9 mouse cellular contexts compared by ENCODE assay signal in the genomic region with DNA sequence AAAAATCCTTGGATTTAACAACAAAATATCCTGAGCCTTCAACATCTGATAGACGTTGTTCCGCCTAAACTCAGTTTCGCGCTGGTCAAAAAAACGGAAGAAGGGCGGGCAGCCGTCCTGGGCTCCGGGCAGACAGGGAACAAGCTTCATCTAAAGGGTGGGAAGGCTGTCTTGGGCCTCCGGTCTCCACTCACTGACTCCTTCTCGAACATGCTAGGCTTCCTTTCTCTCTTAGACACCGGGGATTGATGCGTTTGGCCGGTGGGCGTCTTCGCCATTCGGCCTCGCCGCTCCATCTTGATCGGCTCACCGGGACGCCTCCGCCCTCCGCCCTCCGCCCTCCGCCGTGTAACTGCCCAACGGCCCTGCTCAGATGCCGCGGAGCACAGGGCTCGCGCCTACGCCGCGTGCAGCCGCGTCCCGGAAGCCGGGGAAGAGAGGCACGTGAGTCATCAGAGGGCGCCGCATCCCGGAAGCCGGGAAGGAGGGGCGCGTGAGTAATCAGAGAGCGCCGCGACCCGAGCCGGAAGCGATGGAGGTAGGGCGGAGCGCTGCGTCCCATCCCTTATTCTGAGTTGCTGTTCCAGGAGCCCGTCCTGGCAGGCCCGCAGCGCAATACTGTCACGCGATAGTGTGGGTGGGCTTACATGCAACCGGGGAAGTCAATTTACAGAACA. TPM values are rescaled to one million over a fixed set of nuclear protein-coding genes. Genes with fewer than 3 reads are reported as not detected.
A peak's percentile ranks its signal among the peaks of the same experiment; 100 is the strongest.
DNase-seq lines count a peak whose midpoint lies in the region; ATAC-seq and TF ChIP-seq lines count a peak whose summit lies in the region.
"Not testable (repeated sequence)": the region's sequence is repeated elsewhere in the genome, so short reads cannot be mapped to it uniquely, and the experiment has no call there.
"Had no signal": no experiment of that assay in that cellular context is flagged by ENCODE, and none has a peak within 500 bp of the region (broad histone marks: within the 10 kb centered on the region; RNA-seq: fewer than 3 reads in every experiment).

9030025P20Rik (plus strand) TSS at position 107 of the 677 bp plus-strand sequence.
Gm3417 (minus strand) TSS at position 429 of the 677 bp plus-strand sequence.

- H3K4me3 ChIP-seq in forebrain, embryonic 10.5 days = peak within 1 kb of the TSS; percentile 37; the same call in 1 of the 2 replicates
- H3K4me3 ChIP-seq in heart, embryonic 13.5 days = peak within 1 kb of the TSS; percentile 31
- not testable (repeated sequence) for H3K4me3 ChIP-seq in hindbrain, postnatal 0 days (ENCODE audit: low read length); lung, postnatal 0 days (ENCODE audit: low read depth, low read length); neural tube, embryonic 11.5 days (ENCODE audit: low read depth, low read length)
- H3K4me3 ChIP-seq in limb, embryonic 13.5 days = 0 out of 2 replicates have a peak within 1 kb of the TSS, but pooled peaks have one; percentile 24

- TF ChIP-seq CTCF in hindbrain, postnatal 0 days (IDR thresholded peaks at IDR 0.05; ENCODE audit: low read depth); lung, postnatal 0 days (IDR thresholded peaks at IDR 0.05): not testable (repeated sequence)

- H3K4me2 ChIP-seq in heart, embryonic 13.5 days = peak within 1 kb of the TSS; percentile 53
- not testable (repeated sequence) for H3K4me2 ChIP-seq in hindbrain, postnatal 0 days (ENCODE audit: low read depth, low read length); lung, postnatal 0 days (replicated peaks; ENCODE audit: low read depth, low read length); neural tube, embryonic 11.5 days (ENCODE audit: low read depth)
- peak within 1 kb of the TSS; percentile 34; the same call in 1 of the 2 replicates for H3K4me2 ChIP-seq in limb, embryonic 13.5 days (replicated peaks)

- TF ChIP-seq EP300 in lung, postnatal 0 days (IDR thresholded peaks at IDR 0.05) = not testable (repeated sequence)

- peak; percentile 95 for ATAC-seq in activated CD4-positive, CD25-positive, alpha-beta regulatory T cell, adult 4 months
- ATAC-seq in heart, embryonic 13.5 days (ENCODE audit: extremely low read depth, insufficient number of reproducible peaks, low FRiP score, low TSS enrichment) = peak; percentile 100
- peak; percentile 99 for ATAC-seq in hindbrain, postnatal 0 days
- peak; percentile 97 for ATAC-seq in limb, embryonic 13.5 days (ENCODE audit: low FRiP score, low read depth)
- ATAC-seq in lung, postnatal 0 days = peak; percentile 99
- ATAC-seq in neural tube, embryonic 11.5 days (ENCODE audit: insufficient read depth, low FRiP score, low TSS enrichment) = peak; percentile 97

- no CpG with 5 or more reads among the region's 60 CpGs for WGBS in forebrain, embryonic 10.5 days
- WGBS in heart, embryonic 13.5 days = no CpG with 5 or more reads among the region's 60 CpGs
- no CpG with 5 or more reads among the region's 60 CpGs for WGBS in hindbrain, postnatal 0 days
- WGBS in limb, embryonic 13.5 days = no CpG with 5 or more reads among the region's 60 CpGs
- no CpG with 5 or more reads among the region's 60 CpGs for WGBS in lung, postnatal 0 days
- no CpG with 5 or more reads among the region's 60 CpGs for WGBS in neural tube, embryonic 11.5 days

- not testable (repeated sequence) for H3K9ac ChIP-seq in heart, embryonic 13.5 days; hindbrain, postnatal 0 days (replicated peaks; ENCODE audit: low read length); limb, embryonic 13.5 days; lung, postnatal 0 days (replicated peaks; ENCODE audit: low read depth); neural tube, embryonic 11.5 days (ENCODE audit: low read length)

- H3K27ac ChIP-seq in forebrain, embryonic 10.5 days; heart, embryonic 13.5 days (replicated peaks); hindbrain, postnatal 0 days; limb, embryonic 13.5 days; lung, postnatal 0 days (ENCODE audit: low read length); neural tube, embryonic 11.5 days (ENCODE audit: low read depth, low read length): not testable (repeated sequence)

- not testable (repeated sequence) for H3K4me1 ChIP-seq in forebrain, embryonic 10.5 days; heart, embryonic 13.5 days; hindbrain, postnatal 0 days (ENCODE audit: insufficient read depth, low read length); limb, embryonic 13.5 days; lung, postnatal 0 days (ENCODE audit: insufficient read depth, low read depth, low read length); neural tube, embryonic 11.5 days (ENCODE audit: control insufficient read depth, insufficient read depth, low read length)

- not testable (repeated sequence) for H3K36me3 ChIP-seq in forebrain, embryonic 10.5 days (replicated peaks); heart, embryonic 13.5 days; hindbrain, postnatal 0 days (ENCODE audit: insufficient read depth, low read length); limb, embryonic 13.5 days; lung, postnatal 0 days (ENCODE audit: insufficient read depth, low read length); neural tube, embryonic 11.5 days (ENCODE audit: control insufficient read depth, insufficient read depth, low read length)

- H3K9me3 ChIP-seq in forebrain, embryonic 10.5 days; heart, embryonic 13.5 days; hindbrain, postnatal 0 days (ENCODE audit: low read length); limb, embryonic 13.5 days; lung, postnatal 0 days (ENCODE audit: low read length); neural tube, embryonic 11.5 days (ENCODE audit: control insufficient read depth, low read length): not testable (repeated sequence)

- not testable (repeated sequence) for H3K27me3 ChIP-seq in forebrain, embryonic 10.5 days (ENCODE audit: poor library complexity, severe bottlenecking); heart, embryonic 13.5 days (replicated peaks); hindbrain, postnatal 0 days (ENCODE audit: insufficient read depth, low read length); limb, embryonic 13.5 days; lung, postnatal 0 days (replicated peaks; ENCODE audit: insufficient read depth, low read length); neural tube, embryonic 11.5 days (ENCODE audit: control insufficient read depth, insufficient read depth, low read length)

- DNase-seq in forebrain, embryonic 10.5 days (ENCODE audit: extremely low spot score, low spot score); hindbrain, postnatal 0 days (ENCODE audit: low spot score); lung, postnatal 0 days (ENCODE audit: low spot score); neural tube, embryonic 11.5 days (ENCODE audit: low spot score): not testable (repeated sequence)

RNA-seq across cellular contexts. Expression of gene 9030025P20Rik, which starts in this region (rescaled TPM):
- polyA plus RNA-seq in activated CD4-positive, CD25-positive, alpha-beta regulatory T cell, adult 4 months (2017; shearing (Covaris generic)) = 10 to 100 TPM; 43.4 to 66.1 TPM
- polyA plus RNA-seq in forebrain, embryonic 10.5 days (2016; fragmentation: Nextera tagmentation; extraction: Ambion mirVana) = 11.2 and 12.5 TPM in 2 replicates
- 5.8 and 8.1 TPM in 2 replicates for polyA plus RNA-seq in heart, embryonic 13.5 days (2015; fragmentation: Nextera tagmentation; extraction: Ambion mirVana)
- 7.4 and 9.8 TPM in 2 replicates for total RNA-seq in hindbrain, postnatal 0 days (2014; rRNA removed)
- 8.7 and 8.9 TPM in 2 replicates for polyA plus RNA-seq in hindbrain, postnatal 0 days (2015; fragmentation: Nextera tagmentation; extraction: Ambion mirVana)
- polyA plus RNA-seq in limb, embryonic 13.5 days (2015; fragmentation: Nextera tagmentation; extraction: Ambion mirVana) = 10.9 and 11.0 TPM in 2 replicates
- polyA plus RNA-seq in lung, postnatal 0 days (2015; fragmentation: Nextera tagmentation; extraction: Ambion mirVana) = 7.1 and 7.6 TPM in 2 replicates
- polyA plus RNA-seq in neural tube, embryonic 11.5 days (2014; fragmentation: Nextera tagmentation; extraction: Ambion mirVana) = 6.6 and 8.2 TPM in 2 replicates

RNA-seq across cellular contexts. Expression of gene Gm3417, which starts in this region (rescaled TPM):
- polyA plus RNA-seq in activated CD4-positive, CD25-positive, alpha-beta regulatory T cell, adult 4 months (2017; shearing (Covaris generic)) = 1 to 10 TPM; 3.1 to 3.3 TPM
- polyA plus RNA-seq in forebrain, embryonic 10.5 days (2016; fragmentation: Nextera tagmentation; extraction: Ambion mirVana) = 0.42 TPM in 1 of 2 replicates, not detected in the other
- 0.25 TPM in 1 of 2 replicates, not detected in the other for polyA plus RNA-seq in heart, embryonic 13.5 days (2015; fragmentation: Nextera tagmentation; extraction: Ambion mirVana)
- 1.3 TPM in 1 of 2 replicates, not detected in the other for total RNA-seq in hindbrain, postnatal 0 days (2014; rRNA removed)
- 1.3 and 3.3 TPM in 2 replicates for polyA plus RNA-seq in hindbrain, postnatal 0 days (2015; fragmentation: Nextera tagmentation; extraction: Ambion mirVana)
- 0.86 TPM in 1 of 2 replicates, not detected in the other for polyA plus RNA-seq in limb, embryonic 13.5 days (2015; fragmentation: Nextera tagmentation; extraction: Ambion mirVana)
- polyA plus RNA-seq in lung, postnatal 0 days (2015; fragmentation: Nextera tagmentation; extraction: Ambion mirVana) = 0.39 and 3.6 TPM in 2 replicates
- not detected in 2 replicates for polyA plus RNA-seq in neural tube, embryonic 11.5 days (2014; fragmentation: Nextera tagmentation; extraction: Ambion mirVana)
- total RNA-seq: gastrocnemius, postnatal 36 days had no signal
- polyA plus RNA-seq: large intestine, adult 2 months had no signal
